Mouse (Mus musculus) limb, embryonic 14.5 days (tissue): ENCODE measurements around the gene Zswim1. TPM values are rescaled to one million over a fixed set of nuclear protein-coding genes. Genes with fewer than 3 reads are reported as not detected.

Source experiments
- ATAC-seq: fragments of 200-750 bp; cut with Nextera tagmentation; 2 replicates; pipeline ENCODE4 v1.8.0; 2017; ENCODE audit warnings: low read depth, moderate number of reproducible peaks, moderate TSS enrichment; ENCODE audit not compliant: low FRiP score
- DNase-seq: peaks from one replicate; pipeline ENCODE4 v3.0.0-alpha.2; 2015; ENCODE audit warnings: low spot score
- H3K27ac ChIP-seq: fragments of 300-500 bp; sonication (generic); replicated peaks from 2 replicates; pipeline ENCODE4 v1.5.1; 2014; ENCODE audit warnings: low read depth, mild to moderate bottlenecking, low read length, moderate library complexity, mixed read lengths
- H3K27me3 ChIP-seq: fragments of 300-500 bp; sonication (generic); 2 replicates; pipeline ENCODE4 v1.6.1; 2014; ENCODE audit warnings: low read length, mixed read lengths; ENCODE audit not compliant: control insufficient read depth, insufficient read depth
- H3K36me3 ChIP-seq: fragments of 300-500 bp; sonication (generic); 2 replicates; pipeline ENCODE4 v1.6.1; 2014; ENCODE audit warnings: mild to moderate bottlenecking, low read length, moderate library complexity, mixed read lengths; ENCODE audit not compliant: control insufficient read depth, insufficient read depth
- H3K4me1 ChIP-seq: fragments of 300-500 bp; sonication (generic); 2 replicates; pipeline ENCODE4 v1.6.1; 2014; ENCODE audit warnings: antibody characterized with exemption, low read length, mixed read lengths; ENCODE audit not compliant: control insufficient read depth, insufficient read depth
- H3K4me2 ChIP-seq: fragments of 300-500 bp; sonication (generic); replicated peaks from 2 replicates; pipeline ENCODE4 v1.6.1; 2014; ENCODE audit warnings: low read depth, mild to moderate bottlenecking, low read length, moderate library complexity; ENCODE audit not compliant: severe bottlenecking
- H3K4me3 ChIP-seq: fragments of 300-500 bp; sonication (generic); replicated peaks from 2 replicates; pipeline ENCODE4 v1.5.1; 2014; ENCODE audit warnings: low read length
- H3K9ac ChIP-seq: fragments of 300-500 bp; sonication (generic); 2 replicates; pipeline ENCODE4 v1.6.1; 2014; ENCODE audit warnings: mild to moderate bottlenecking, low read depth, low read length, moderate library complexity; ENCODE audit not compliant: severe bottlenecking
- H3K9me3 ChIP-seq: fragments of 300-500 bp; sonication (generic); 2 replicates; pipeline ENCODE4 v1.6.1; 2016; ENCODE audit warnings: low read length; ENCODE audit not compliant: control insufficient read depth
- POLR2A ChIP-seq: fragments of 200-500 bp; IDR thresholded peaks from 2 replicates; pipeline ENCODE4 v1.8.0; 2012; ENCODE audit warnings: inconsistent platforms, mild to moderate bottlenecking, moderate library complexity, borderline replicate concordance; ENCODE audit not compliant: insufficient read depth, insufficient read length; ENCODE audit errors: extremely low read depth
- WGBS: fragments of 180-500 bp; shearing (Covaris S2); extraction: QIAGEN DNeasy Blood & Tissue Kit; methylation state at CpG from one replicate; pipeline ENCODE4 v1.1.7; 2014; 5-methylcytosine and 5-hydroxymethylcytosine counted together
- polyA plus RNA-seq, 2 experiments: library from polyadenylated mRNA; depleted of rRNA in 1 of 2; stranded (reverse) in 1 of 2; unstranded in 1 of 2; fragments of >200 nt; fragmentation: Nextera tagmentation in 1 of 2; extraction: Ambion mirVana in 1 of 2; gene quantifications; 2 replicates each; pipeline versions ENCODE4 v1.2.1 to v1.2.3; 2012 to 2014

Zswim1 gene
- polyA plus RNA-seq, 2 experiments, result 9.1 to 19.5 TPM

DNA sequence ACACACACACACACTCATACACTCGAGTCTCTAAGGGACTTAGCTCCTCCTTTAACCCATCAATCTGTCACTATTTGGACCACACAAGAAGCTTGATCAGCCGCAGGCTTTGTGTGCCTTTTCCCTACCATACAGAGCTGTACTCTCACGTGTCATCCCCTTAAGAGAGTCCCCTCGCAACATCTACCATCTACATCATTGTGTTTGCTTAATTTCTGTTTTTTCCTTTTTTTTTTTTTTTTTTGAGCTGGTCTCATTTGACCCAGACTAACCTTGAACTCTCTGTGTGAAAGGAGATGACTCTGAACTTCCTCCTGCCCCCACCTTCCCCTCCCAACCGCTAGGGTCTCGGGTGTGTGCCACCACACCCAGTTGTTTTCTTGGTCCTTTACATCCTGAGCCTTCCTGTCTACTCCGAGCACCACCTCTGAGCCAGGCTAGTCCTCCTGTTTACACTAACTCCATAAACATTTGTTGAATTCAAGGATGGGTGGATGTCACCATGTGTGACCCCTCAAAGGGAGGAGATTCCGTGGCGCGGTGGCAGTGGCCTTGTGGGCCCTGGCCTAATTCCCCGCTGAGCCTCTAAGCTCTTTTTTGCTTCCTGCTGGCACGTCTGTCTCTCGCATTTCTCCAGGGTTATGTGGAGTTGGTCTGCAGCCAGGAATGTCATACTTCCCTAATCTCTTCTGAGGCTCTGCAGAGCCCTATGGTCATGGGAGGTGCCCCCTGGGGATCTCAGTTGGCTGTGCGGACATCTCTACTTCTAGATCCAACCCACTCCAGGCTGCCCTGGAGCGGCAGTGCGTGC, 44.5 kb downstream of the Zswim1 start:
- Histone ChIP-seq H3K27me3 (no peaks in the 10 kb centered on the region), H3K4me2 (no peak overlapping the region), H3K27ac (no peak overlapping the region), H3K4me3 (no peak overlapping the region), H3K4me1 (0 out of 2 replicates have a peak, but pooled peaks cover under 1% of the 10 kb centered on the region), H3K9ac (no peak overlapping the region), H3K9me3 (peaks cover 3% of the 10 kb centered on the region; the same call in 1 of the 2 replicates), H3K36me3 (no peaks in the 10 kb centered on the region)
- TF ChIP-seq POLR2A, result no peak
- ATAC-seq, result no peak; the same call in 1 of the 2 replicates
- peak; percentile 46 for DNase-seq
- 54% methylated on average over 16 of the region's 16 CpGs for WGBS

DNA sequence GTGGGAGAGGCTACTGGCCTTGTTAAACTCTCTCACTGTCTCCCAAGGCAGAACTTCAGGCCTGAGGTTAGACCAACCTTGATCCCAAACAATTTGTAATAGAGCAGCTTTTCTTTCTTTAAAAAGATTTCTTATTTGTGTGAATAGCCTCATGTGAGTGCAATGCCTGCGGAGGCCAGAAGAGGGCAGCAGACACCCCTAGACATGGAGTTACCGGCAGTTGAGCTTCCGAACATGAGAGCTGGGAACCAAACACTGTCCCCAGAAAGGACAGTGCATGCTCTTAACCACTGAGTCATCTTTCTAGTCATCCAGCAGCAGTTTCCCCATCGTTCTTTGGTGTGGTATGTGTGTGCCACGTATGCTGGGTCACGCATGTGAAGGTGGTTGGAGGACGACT, 45.1 kb downstream of the Zswim1 start:
- H3K27me3 ChIP-seq, result no peaks in the 10 kb centered on the region
- DNase-seq (no peak), ATAC-seq (no peak)
- H3K9me3 ChIP-seq, result peaks cover 3% of the 10 kb centered on the region; the same call in 1 of the 2 replicates
- 96% methylated on average over 7 of the region's 7 CpGs for WGBS
- no peaks in the 10 kb centered on the region for H3K36me3 ChIP-seq
- no peak overlapping the region for H3K9ac ChIP-seq
- H3K27ac ChIP-seq, result no peak overlapping the region
- H3K4me2 ChIP-seq, result no peak overlapping the region
- no peaks in the 10 kb centered on the region for H3K4me1 ChIP-seq
- H3K4me3 ChIP-seq, result no peak overlapping the region
- TF ChIP-seq POLR2A, result no peak

DNA sequence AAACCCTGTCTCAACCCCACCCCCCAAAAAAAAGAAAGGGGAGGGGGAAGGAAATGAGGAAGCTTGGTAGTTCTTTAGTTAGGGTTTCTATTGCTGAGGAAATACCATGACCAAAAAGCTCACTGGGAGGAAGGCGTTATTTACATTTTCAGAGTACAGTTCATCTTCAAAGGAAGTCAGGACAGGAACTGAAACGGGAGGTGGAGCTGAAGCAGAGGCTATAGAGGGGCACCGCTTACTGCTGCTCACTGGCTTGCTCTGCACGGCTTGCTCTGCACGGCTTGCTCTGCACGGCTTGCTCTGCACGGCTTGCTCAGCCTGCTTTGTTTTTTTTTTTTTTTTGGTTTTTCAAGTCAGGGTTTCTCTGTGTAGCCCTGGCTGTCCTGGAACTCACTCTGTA, 46.0 kb downstream of the Zswim1 start:
- H3K9ac ChIP-seq, result no peak overlapping the region
- no peaks in the 10 kb centered on the region for H3K36me3 ChIP-seq
- no peak overlapping the region for H3K27ac ChIP-seq
- peaks cover 3% of the 10 kb centered on the region; the same call in 1 of the 2 replicates for H3K9me3 ChIP-seq
- no peak for TF ChIP-seq POLR2A
- WGBS, result 76% methylated on average over 7 of the region's 7 CpGs
- H3K4me1 ChIP-seq, result no peaks in the 10 kb centered on the region
- no peak overlapping the region for H3K4me2 ChIP-seq
- no peak for DNase-seq
- no peaks in the 10 kb centered on the region for H3K27me3 ChIP-seq
- no peak overlapping the region for H3K4me3 ChIP-seq
- no peak for ATAC-seq

DNA sequence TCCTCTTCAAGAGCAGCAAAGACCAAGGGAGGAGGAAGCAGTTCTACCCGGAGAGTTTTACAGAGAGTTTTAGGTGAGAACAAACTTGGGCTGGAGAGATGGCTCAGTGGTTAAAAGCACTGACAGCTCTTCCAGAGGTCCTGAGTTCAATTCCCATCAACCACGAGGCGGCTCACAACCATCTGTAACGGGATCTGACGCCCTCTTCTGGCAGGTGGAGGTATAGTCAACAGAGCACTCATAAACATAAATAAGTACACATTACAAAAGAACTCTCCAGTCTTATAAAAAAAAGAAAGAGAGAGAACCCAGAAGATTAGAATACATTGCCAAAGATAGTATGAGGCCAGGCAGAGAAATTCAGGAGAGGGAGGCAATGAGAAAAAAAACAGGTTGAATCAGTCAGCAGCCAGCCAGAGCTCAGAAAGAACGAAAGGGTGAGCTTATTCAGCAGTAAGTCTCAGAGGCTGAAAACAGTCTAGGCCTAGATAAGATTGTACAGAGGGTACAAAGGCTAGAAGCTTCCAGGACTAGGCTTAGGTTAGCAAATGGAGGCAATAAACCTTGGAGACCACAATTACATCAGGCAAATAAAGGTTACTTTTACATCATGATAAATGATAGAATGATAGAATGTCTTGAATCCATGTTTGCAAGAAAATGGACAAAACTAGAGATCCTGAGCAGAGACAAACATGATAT, 49.3 kb downstream of the Zswim1 start:
- no peak overlapping the region for H3K27ac ChIP-seq
- DNase-seq, result no peak
- ATAC-seq, result no peak
- H3K4me3 ChIP-seq, result no peak overlapping the region
- WGBS, result 56% methylated on average over 6 of the region's 6 CpGs
- H3K9me3 ChIP-seq, result peaks cover 3% of the 10 kb centered on the region; the same call in 1 of the 2 replicates
- TF ChIP-seq POLR2A, result no peak
- no peak overlapping the region for H3K9ac ChIP-seq
- no peak overlapping the region for H3K4me2 ChIP-seq
- H3K4me1 ChIP-seq, result no peaks in the 10 kb centered on the region
- no peaks in the 10 kb centered on the region for H3K36me3 ChIP-seq
- H3K27me3 ChIP-seq, result no peaks in the 10 kb centered on the region

GRCm38 (mm10) chr2:164873621-164874020, 51.1 kb downstream of the Zswim1 start:
- Histone ChIP-seq H3K27ac (no peak overlapping the region), H3K4me2 (no peak overlapping the region), H3K36me3 (peaks cover 3% of the 10 kb centered on the region; the same call in 1 of the 2 replicates), H3K9ac (no peak overlapping the region), H3K4me1 (peaks cover 7% of the 10 kb centered on the region; the same call in 1 of the 2 replicates), H3K4me3 (no peak overlapping the region), H3K27me3 (no peaks in the 10 kb centered on the region), H3K9me3 (no peaks in the 10 kb centered on the region)
- no peak for DNase-seq
- ATAC-seq, result no peak
- no peak for TF ChIP-seq POLR2A
- WGBS, result 59% methylated on average over 3 of the region's 3 CpGs
